Mouse (Mus musculus): ENCODE measurements around the gene Aqp6.

Gene Aqp6

DNA sequence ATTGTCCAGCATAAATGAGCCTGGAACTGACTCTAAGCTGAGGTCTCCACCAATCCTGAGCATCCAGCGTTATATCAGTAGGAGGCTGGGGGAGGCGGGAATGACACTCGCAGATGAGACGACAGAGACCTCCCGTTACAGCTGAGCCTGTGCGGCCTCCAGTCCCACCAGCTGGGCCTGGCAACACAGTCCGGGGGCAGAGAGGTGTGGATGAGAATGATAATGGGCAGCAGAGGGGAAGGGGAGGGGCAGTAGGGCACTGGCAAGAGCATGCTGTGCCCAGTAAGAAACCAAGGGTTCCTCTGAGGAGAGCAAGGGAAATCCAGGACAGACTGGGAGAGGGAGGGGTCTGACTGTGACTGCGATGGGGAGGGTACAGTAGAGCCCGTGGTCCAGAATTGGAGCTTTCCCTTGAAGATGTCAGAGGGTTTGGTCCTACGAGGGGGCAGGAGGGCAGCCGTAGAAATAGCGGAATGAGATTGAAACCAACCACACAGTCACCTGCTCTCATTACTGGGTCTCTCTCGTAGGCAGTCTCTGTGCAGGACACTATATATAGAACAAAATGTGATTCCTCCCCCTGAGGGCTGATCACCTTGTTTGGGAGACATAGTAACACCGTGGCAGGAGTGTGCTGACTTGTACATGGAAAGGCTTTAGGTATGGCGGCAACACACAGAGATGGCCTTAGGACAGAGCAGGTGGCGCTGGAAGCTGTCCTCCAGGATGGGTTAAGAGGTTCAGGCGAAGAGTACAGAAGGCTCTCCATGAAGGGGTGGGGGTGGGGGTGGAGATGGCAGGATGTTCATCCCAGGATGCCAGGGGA lies 1.7 kb upstream of the Aqp6 start:
- DNase-seq (ENCODE audit: low read depth): no peak

DNA sequence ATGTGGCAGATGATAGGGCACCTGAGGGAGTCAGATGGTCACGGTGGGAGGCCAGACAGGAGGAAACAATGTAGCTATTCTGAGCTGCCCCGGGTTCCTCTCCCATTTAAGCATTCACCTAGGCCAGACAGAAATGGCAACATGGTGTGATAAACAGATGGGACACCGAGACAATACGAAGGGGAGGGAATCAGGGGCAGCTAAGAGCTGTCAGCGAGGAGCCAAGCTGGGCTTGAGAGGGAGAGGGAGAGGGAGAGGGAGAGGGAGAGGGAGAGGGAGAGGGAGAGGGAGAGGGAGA lies 572 bp downstream of the Aqp6 start:
- no peak for DNase-seq (ENCODE audit: low read depth)

DNA sequence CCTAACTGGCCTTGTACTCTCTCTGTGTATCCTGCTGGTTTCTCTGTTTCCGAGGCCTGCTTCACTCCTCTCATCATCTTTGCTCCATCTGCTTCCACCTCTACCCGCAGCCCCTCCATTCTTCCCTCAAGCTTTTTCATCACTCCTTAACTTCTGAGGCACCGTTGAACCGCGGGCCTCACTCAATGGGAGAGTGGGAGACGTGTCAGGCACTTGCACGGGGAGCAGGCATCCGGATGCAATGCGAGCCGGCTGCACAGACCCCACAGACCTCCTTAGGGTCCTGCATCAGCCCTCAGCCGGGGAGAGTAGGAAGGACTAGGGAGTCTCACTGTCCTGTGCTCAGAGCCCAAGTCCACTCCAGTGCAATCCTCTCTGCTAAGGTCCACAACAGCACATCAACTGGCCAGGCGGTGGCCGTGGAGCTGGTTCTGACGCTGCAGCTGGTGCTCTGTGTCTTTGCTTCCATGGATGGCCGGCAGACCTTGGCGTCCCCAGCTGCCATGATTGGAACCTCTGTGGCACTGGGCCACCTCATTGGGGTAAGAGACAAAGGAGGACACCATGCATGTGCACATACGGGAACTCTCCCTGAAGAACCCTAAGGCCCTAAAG lies 1.1 kb downstream of the Aqp6 start:
- DNase-seq (ENCODE audit: low read depth): no peak

DNA sequence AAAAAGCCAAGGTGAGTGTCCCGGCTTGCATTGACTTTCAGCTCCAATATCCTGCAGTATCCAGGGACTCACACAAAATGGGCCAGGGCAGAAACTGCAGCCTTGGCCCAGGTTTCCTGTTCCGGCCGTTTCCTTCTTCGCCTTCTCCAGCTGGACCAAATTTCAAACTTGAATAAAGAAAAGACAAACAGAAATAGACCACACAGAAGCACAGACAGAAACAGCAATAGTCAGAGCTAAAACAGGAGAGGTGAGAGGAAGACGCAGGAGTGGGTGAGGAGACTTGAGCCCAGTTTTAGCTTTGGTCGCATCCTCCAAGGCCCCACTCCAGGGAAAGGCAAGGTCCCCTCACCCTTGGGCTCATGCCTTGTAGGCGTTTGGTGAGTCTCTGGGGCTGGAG lies 2.0 kb downstream of the Aqp6 start:
- DNase-seq (ENCODE audit: low read depth): no peak

DNA sequence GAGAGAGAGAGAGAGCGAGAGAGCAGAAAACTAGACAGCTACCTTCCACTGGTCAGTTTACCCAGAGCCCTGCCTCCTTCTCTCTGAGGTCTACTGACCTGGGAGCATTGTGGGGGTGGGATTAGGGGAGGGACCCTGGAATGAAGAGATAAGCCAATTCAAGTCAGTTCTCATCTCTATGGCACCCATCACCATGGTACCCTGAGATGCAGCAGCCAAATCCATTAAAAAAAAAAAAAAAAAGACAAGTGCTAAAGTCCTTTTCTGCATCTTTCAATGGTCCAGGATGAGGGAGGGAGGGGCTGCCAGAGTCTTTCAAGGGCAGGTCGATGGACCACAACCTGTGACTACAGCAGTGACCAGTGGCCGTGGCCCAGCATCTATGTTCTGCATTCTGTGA lies 4.4 kb downstream of the Aqp6 start:
- no peak for DNase-seq (ENCODE audit: low read depth)

DNA sequence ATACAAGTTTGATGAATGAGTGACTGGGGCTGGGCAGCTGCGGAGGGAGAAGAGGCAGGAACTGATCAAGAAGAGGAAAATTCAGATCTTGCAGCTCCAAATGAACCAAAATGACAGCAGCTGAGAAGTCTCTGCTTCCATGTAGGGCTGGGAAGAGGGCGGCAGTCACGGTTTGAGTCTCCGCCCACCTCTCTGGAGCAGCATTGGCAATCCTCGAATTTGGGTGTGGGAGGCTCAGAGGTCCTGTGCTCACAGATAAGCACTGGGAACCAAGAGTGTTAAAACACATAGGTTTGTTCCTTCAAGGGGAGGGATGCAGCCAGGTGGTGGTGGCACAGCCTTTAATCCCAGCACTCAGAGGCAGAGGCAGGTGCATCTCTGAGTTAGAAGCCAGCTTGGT lies 5.3 kb downstream of the Aqp6 start:
- DNase-seq (ENCODE audit: low read depth): peak; percentile 56

DNA sequence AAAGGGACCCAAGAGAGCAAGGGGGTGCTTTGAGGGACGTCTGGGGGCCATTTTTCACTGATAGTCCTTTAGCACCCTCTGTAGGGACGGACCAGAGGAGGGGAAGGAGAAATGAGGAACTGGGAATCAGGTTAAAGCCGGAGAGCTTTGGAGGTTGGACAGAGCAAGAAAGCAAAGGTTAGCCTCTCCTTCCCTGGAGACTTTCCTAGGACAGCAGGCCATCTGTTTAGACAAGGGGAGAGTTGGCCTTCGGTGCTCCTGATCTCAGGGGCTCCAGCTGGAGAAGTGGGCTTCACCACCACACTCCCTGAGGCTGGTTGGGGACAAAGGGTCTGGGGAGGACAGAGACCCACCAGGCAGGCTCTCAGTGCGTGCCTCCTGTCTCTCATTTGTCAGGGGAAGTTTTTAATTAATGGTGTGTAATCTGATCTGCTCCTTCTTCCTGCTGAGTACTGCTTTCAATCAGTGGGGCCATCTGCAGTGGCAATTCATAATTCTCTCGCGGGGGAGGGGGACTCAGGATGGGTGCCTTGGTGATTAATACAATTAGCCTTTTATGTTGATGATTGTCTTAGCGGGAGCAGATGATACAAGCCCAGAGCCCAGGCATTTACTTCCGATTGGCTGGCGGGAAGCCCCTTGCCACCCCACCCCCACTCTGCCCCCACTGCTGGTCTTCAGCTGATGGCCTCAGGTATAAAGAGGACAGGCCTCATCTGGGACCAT lies 6.4 kb downstream of the Aqp6 start:
- no peak for DNase-seq (ENCODE audit: low read depth)

DNA sequence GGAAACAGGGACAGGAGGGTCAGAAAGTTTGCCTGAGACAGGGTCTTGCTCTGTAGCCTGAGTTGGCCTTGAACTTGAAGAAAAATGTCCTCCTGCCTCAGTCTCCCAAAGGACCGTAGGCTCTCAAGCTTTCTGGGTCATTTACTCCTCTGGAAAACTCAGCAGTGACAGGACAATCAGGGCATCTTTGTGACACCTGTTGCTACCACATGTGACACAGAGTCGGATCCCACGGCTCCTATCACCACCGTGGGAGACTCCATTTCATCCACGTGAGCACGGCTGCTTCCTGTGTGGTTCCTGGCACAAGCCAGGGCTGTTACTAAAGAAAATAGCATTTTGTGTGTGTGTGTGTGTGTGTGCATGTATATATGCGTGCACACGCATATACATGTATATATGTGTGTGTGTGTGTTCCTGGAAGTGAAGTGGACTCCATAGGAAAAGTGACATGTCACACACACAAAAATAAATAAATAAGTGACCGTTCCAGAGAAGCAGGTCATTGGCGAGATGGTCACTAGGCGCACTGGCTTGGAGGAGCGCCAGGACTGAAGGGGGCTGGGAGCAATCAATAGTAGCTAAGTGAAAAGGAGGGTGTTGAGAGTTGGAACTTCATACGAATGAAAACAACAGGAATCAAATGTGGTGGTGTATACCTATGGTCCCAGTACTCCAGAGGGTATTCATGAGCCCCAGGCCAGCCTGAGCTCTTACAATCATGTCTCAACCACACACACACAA lies 7.4 kb downstream of the Aqp6 start:
- DNase-seq (ENCODE audit: low read depth): no peak

DNA sequence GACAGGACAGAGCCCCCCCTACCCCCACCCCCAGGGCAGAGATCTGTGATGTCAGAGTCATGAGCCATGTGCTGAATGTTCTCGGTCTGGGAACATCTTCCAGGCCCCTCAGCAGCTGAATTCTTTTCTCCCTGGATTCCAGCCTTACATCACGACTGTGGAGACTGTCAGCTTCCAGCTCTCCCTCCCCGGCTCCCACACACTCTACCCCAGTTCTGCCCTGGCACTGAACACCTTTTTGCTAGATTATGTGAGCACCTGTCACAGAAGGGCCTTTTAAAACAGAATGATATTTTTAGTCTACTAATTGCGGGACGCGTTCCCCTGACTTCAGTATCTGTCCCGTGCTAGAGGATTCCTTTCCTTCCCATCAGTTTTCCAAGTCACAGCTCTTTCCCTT lies 10.4 kb downstream of the Aqp6 start:
- DNase-seq (ENCODE audit: low read depth): no peak

DNA sequence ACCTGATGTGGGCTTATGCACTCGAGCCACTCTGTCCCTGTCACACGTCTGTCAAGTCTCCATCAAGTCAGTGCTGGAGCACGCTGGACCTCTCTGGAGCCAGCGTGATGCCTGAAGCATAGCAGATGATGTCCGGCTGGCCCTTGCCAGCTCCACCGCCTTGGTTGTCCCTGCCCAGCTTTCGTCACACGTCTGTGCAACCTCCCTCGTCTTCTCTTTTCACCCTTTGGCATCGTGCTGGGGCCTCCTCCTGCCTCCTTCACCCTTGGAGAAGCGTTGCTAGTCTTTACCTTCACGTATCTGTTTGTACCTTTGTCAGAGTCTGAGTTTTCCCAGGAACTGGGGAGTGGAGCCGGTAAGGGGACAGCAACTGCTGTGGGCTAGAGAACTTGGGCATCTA lies 13.1 kb downstream of the Aqp6 start:
- DNase-seq (ENCODE audit: low read depth): no peak

DNA sequence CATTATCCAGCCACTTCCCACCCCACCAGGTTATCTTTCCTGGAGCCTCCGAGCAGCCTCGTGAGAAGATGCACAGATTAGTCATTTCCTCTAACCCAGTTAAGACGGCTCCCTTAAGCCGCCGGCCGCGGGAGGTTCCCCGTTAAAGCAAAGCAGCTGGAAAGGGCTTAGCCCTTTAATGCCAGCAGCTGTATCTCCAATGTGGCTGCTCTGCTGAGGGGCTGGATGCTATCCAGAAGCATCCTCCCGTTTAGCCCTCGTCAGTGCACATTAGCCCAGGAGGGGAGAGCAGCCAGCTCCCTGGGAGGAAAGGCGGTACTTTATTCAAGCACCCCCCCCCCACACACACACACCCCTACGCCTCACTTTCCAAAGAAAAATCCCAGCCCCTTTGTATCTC lies 13.6 kb downstream of the Aqp6 start:
- no peak for DNase-seq (ENCODE audit: low read depth)

DNA sequence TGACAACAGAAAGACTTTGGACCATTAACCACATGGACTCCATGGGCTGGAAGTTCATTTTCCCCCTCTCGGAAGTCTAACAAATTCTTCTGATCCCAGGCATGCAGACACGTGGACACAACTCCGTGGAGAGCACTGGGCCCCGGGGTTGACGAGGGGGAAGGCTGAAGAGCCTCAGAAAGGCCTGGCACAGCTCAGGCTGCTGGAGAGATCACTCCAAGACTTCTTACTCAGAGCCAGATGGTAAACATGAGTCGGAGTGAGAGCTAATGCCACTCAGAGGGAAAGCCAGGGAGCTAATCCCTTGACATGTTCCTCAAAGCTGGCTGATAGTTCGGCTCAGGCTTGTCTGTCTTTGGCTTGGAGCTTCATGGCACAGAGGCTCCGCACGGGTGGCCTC lies 14.0 kb downstream of the Aqp6 start:
- no peak for DNase-seq (ENCODE audit: low read depth)

DNA sequence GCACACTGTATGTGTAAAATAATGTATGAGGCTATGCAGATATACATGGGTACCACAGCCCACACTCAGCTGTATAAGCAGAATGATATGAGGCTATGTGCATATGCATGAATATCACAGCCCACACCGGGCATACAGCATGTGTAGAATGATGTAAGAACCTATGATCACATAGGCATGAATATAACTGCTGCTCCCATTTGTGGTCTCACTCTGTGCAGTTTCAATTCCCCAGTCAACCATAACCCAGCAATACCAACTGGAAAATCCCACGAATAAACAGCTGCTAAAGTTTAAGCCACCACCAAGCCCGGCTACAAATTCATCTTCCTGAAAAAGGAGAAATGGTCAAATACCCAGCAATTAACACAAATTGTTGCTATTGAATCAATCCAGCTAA lies 17.4 kb downstream of the Aqp6 start:
- no peak for DNase-seq (ENCODE audit: low read depth)

DNA sequence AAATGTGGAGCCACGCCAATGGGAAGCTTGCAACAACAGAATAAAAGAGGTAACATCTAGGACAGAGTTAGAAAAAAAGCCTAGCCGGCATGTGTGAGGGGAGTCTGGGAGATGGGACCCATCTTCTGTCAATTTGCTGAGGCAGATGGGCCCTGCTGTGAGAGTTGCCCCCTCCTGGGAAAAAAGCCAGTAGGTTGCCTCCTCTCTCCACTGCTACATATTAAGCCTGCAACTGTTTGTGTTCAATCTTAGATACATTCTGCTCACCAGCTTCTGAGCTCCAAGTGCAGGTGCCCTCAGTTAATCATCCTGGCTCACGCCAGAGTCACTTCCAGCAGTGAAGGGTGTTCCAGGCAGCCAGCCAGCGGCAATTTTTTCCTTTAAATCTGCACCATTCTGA lies 18.6 kb downstream of the Aqp6 start:
- DNase-seq (ENCODE audit: low read depth): no peak

DNA sequence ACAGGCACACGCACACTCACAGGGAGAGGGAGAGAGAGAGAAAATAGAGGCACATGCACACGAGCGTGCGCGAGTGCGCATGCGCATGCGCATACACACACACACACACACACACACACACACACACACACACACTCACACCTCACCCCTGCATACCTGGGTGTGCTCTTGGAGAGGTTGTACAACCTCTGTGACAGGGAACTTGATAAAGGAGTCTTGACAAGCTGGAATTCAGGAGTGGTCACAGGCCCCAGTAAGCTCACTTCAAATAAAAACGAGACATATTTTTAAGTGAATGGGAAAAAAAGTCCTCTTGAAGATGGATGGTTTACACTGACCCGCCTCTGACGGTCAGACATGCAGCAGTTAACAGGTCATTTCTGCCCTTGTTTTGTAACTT lies 20.9 kb downstream of the Aqp6 start:
- no peak for DNase-seq (ENCODE audit: low read depth)

DNA sequence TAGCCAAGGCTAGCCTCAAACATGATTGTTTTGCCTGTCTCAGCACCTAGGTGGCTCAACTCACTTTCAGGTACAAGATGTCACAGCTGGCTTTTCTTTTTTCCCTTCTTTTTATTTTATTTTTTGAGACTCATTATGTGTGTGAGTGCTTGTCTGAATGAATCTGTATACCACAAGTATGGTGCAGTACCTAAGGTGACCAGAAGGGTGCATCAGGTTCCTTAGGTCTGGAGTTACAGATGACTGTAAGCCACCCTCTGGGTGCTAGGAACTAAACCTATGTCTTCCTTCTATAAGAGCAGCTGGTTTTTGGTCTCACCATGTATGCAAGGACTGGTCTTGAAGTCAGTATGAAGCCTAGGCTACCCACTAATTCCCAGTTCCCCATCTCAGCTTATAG lies 30.4 kb downstream of the Aqp6 start:
- DNase-seq (ENCODE audit: low read depth): no peak

DNA sequence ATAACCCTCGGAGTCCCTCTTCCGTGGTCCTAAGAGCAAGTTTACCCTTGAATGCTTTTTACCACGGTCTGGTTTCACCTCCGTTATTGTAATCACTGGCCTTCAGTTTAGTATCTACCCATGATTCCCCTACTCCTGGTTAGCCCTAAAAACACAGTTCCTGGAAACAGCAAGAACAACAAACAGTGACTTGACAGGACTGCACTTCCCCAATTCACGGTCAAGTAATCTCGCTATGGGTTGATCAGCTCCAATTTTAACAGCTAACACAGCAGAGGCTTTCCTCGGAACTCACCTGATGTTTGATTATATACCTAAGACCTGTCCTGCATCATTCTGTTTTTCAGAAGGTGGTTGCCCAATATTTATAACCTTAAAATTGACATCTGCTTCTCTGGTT lies 33.5 kb downstream of the Aqp6 start:
- DNase-seq (ENCODE audit: low read depth): no peak

DNA sequence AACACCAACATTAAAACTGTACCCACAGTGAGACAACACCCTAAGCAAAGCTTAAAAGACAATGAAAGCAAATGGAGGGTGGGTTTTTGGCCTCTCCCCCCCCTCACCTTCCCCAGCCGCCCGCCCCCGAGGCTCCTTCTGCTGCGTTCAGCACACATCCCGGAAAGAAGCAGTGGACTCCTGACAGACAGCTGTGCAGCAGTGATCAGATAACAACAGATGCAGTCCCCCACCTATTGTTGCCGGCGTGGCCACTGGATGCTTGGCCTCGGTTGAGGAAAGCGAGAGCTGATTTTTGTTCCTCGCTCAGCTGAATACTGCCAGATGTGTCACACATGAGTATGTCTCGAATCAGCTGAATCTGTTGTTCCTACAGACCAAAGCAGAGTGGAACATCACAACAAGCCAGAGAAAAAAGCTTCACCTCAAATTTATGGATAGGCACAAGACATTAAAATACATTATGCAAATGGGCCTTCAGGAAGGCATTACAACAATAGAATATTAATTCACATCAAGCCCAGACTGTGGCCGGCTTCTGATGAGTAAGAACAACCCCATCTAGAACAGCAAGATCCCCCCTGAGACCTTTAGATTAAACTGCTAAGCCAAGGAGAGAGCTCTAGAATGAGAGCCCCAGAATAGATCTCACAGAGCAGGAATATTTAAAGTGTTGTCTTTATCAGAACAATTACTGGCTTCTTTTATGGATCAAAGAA lies 36.4 kb downstream of the Aqp6 start:
- DNase-seq (ENCODE audit: low read depth): no peak

DNA sequence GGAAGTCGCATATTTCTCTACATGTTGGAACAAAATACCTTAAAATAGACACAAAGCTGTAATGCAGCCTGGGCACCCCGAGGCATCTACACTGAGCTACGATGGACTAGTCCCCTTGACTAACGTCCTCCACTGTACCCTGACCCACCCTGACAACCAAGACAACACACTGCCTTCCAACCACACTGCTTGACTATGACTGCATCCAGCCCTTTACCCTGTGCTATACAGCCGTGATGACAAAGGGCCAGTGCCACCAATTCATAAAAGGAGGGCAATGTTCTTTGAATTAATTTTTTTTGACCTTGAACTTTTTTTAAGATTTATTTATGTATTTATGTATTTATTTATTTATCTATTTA lies 36.9 kb downstream of the Aqp6 start:
- no peak for DNase-seq (ENCODE audit: low read depth)

DNA sequence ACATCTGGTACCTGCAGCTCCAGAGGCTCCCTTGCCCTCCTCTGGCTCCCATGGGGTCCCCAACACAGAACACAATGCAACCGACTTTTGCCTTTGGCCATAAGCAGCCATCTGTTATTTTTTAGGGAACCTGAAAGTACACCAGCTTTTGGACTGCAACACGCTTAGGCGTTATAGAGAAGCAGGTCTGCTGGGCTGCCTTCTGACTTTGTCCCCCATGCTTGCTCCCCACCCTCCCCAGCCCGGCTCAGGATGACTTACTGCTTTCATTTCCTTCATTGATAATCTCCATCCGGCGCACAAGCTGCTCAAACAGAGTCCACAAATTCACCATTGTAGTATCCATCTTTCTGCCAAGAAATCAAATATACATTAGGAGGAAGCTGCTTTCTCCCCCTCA lies 41.4 kb downstream of the Aqp6 start:
- no peak for DNase-seq (ENCODE audit: low read depth)

DNA sequence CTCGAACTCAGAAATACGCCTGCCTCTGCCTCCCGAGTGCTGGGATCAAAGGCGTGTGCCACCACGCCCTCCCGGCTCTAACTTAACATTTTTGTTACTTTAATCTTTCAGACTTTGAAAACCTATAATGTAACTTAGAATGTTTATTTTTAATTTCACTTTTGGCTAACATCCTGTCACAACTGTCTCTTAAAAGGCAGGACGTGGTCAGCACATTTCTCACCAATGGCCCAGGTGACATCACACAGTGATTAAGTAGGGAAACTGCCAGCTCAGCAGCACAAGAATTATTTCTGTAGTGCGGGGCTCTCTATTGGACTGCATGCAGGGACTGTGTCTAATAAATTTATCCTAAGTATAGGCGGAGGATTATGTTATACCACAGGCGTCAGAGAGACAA lies 42.6 kb downstream of the Aqp6 start:
- DNase-seq (ENCODE audit: low read depth): no peak

DNA sequence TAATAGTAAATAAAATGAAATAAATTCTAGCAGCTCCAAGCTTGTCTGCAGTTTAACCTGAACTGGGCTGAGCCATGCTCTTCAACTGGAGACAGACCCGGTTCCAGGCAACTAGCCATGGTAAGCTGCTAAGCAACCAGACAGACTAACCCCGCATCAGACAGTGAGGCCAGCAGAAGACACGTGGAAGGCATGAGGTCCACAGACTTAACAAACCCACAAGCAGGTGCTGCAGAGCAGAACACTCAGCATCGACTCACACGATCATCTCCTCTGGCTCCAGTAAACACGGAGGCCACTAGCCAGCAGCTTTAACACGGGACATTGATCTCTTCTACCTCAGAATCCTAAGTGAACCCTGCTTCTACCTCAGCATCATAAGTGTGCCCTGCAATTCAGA lies 43.6 kb downstream of the Aqp6 start:
- DNase-seq (ENCODE audit: low read depth): no peak
